ENCODE assay signal across 9 mouse cellular contexts in the genomic region with DNA sequence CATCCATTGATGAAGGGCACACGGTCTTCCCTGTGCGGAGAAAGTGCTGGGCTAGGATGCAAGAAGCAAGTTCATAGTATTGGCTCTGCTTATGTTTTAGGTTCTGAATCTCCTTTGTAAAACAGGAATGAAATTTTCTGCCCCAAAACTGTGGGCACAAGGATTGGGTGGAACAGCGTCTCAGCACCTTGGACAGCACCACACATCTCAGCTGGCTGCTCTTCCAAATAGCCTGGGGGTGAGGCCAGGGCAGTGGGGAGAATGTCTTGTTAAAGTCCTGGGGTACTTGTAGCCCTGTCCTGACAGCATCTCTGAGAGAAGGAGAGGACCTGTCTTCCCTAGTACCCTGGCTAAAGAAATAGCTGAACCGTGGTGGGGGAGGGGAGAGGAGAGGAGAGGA.
DNase-seq lines count a peak whose midpoint lies in the region; ATAC-seq and TF ChIP-seq lines count a peak whose summit lies in the region.
"Had no signal": no experiment of that assay in that cellular context is flagged by ENCODE, and none has a peak within 500 bp of the region (broad histone marks: within the 10 kb centered on the region; RNA-seq: fewer than 3 reads in every experiment).

No protein-coding gene starts in this region.

- H3K79me2 ChIP-seq in MEL (ENCODE audit: control insufficient read depth, insufficient read depth, low read length, poor library complexity), result no peaks in the 10 kb centered on the region

- 28% methylated on average over 4 of the region's 4 CpGs for WGBS in intestine, embryonic 14.5 days
- 34% methylated on average over 4 of the region's 4 CpGs for WGBS in intestine, embryonic 16.5 days

- TF ChIP-seq CTCF in MEL (IDR thresholded peaks at IDR 0.05 in 2 of 3, conservative IDR thresholded peaks at IDR 0.05 in 1 of 3; ENCODE audit: control insufficient read depth in 1 of 3, insufficient read depth in 1 of 3, low read depth in 2 of 3, low read length in 3 of 3, poor library complexity in 1 of 3, severe bottlenecking in 1 of 3), result no peak
- TF ChIP-seq CTCF in gastrocnemius, adult 2 months (IDR thresholded peaks at IDR 0.05), result no peak

- no peak overlapping the region for H3K27ac ChIP-seq in intestine, embryonic 14.5 days (ENCODE audit: low read depth)
- H3K27ac ChIP-seq in intestine, embryonic 16.5 days (ENCODE audit: low read length), result no peak overlapping the region
- no peak overlapping the region for H3K27ac ChIP-seq in MEL (ENCODE audit: control insufficient read depth, low read depth, low read length)
- H3K27ac ChIP-seq in gastrocnemius, adult 2 months, result no peak overlapping the region
- H3K27ac ChIP-seq: midbrain, embryonic 15.5 days had no signal

- H3K36me3 ChIP-seq in intestine, embryonic 14.5 days (ENCODE audit: control insufficient read depth, insufficient read depth, low read length), result no peaks in the 10 kb centered on the region
- no peaks in the 10 kb centered on the region for H3K36me3 ChIP-seq in intestine, embryonic 16.5 days (ENCODE audit: control insufficient read depth, insufficient read depth, low read length)
- H3K36me3 ChIP-seq in MEL (ENCODE audit: control insufficient read depth in 1 of 2, insufficient read depth in 2 of 2, low read length in 2 of 2), result no peaks in the 10 kb centered on the region
- H3K36me3 ChIP-seq: midbrain, embryonic 15.5 days had no signal

- no peak for TF ChIP-seq RAD21 in MEL (IDR thresholded peaks at IDR 0.05; ENCODE audit: low read depth, low read length)

- no peaks in the 10 kb centered on the region for H3K4me1 ChIP-seq in intestine, embryonic 14.5 days (replicated peaks; ENCODE audit: control insufficient read depth, insufficient read depth, low read length)
- H3K4me1 ChIP-seq in intestine, embryonic 16.5 days (ENCODE audit: control insufficient read depth, insufficient read depth, low read length), result peaks cover 8% of the 10 kb centered on the region
- H3K4me1 ChIP-seq in MEL (ENCODE audit: control insufficient read depth in 1 of 2, insufficient read depth in 2 of 2, low read length in 2 of 2), result peaks cover 2 to 4% of the 10 kb centered on the region in 2 experiments; a peak in 2 of 4 replicates

- H3K27me3 ChIP-seq in intestine, embryonic 14.5 days (replicated peaks; ENCODE audit: control insufficient read depth, insufficient read depth, low read length), result no peaks in the 10 kb centered on the region
- no peaks in the 10 kb centered on the region for H3K27me3 ChIP-seq in intestine, embryonic 16.5 days (replicated peaks; ENCODE audit: control insufficient read depth, insufficient read depth, low read length)
- peaks cover 4 to 7% of the 10 kb centered on the region in 2 experiments for H3K27me3 ChIP-seq in MEL (ENCODE audit: control insufficient read depth in 1 of 2, insufficient read depth in 2 of 2, low read length in 2 of 2)
- H3K27me3 ChIP-seq: midbrain, embryonic 15.5 days had no signal

- no peak for TF ChIP-seq POLR2A in MEL (IDR thresholded peaks at IDR 0.05; ENCODE audit: control insufficient read depth in 1 of 2, insufficient read depth in 1 of 2, low read depth in 1 of 2, low read length in 2 of 2, poor library complexity in 1 of 2)

- peak; percentile 80 for DNase-seq in intestine, embryonic 14.5 days (ENCODE audit: low spot score)
- peak; percentile 52 for DNase-seq in 416B (ENCODE audit: low read depth)
- DNase-seq in MEL (ENCODE audit: low read depth, low spot score), result peak; percentile 73
- DNase-seq in hindlimb bud, embryonic 11.5 days (ENCODE audit: extremely low spot score, low read depth, low spot score), result peak; percentile 44
- no peak for DNase-seq in cerebellum, adult 18-20 months
- DNase-seq in gastrocnemius, adult 2 months, result no peak
- no peak for DNase-seq in cerebellum, postnatal 25 days

- H3K4me2 ChIP-seq in intestine, embryonic 14.5 days (ENCODE audit: low read length), result no peak overlapping the region
- no peak overlapping the region for H3K4me2 ChIP-seq in intestine, embryonic 16.5 days (ENCODE audit: low read depth, low read length)
- H3K4me2 ChIP-seq: midbrain, embryonic 15.5 days had no signal

- no peak overlapping the region for H3K4me3 ChIP-seq in intestine, embryonic 14.5 days (ENCODE audit: low read depth, low read length)
- H3K4me3 ChIP-seq in intestine, embryonic 16.5 days (ENCODE audit: low read length), result no peak overlapping the region
- no peak overlapping the region for H3K4me3 ChIP-seq in MEL (ENCODE audit: control insufficient read depth in 1 of 2, insufficient read depth in 1 of 2, low read depth in 2 of 2, low read length in 2 of 2)
- H3K4me3 ChIP-seq in gastrocnemius, adult 2 months, result no peak overlapping the region
- H3K4me3 ChIP-seq: midbrain, embryonic 15.5 days had no signal

- H3K9me3 ChIP-seq in intestine, embryonic 14.5 days (ENCODE audit: control insufficient read depth, low read length), result no peaks in the 10 kb centered on the region
- H3K9me3 ChIP-seq in intestine, embryonic 16.5 days (ENCODE audit: control insufficient read depth, low read length), result no peaks in the 10 kb centered on the region
- H3K9me3 ChIP-seq in MEL (replicated peaks; ENCODE audit: insufficient read depth, low read length), result no peaks in the 10 kb centered on the region
- H3K9me3 ChIP-seq: midbrain, embryonic 15.5 days had no signal

- TF ChIP-seq EP300 in MEL (IDR thresholded peaks at IDR 0.05; ENCODE audit: low read depth in 1 of 2, low read length in 2 of 2), result no peak

- intact Hi-C loops in gastrocnemius, adult 2 months (cut with DNase I), result no loop called here

- H3K9ac ChIP-seq in intestine, embryonic 14.5 days (ENCODE audit: low read length), result no peak overlapping the region
- no peak overlapping the region for H3K9ac ChIP-seq in intestine, embryonic 16.5 days (ENCODE audit: low read depth, low read length)
- H3K9ac ChIP-seq in MEL (ENCODE audit: control insufficient read depth, low read depth, low read length, poor library complexity, severe bottlenecking), result no peak overlapping the region
- H3K9ac ChIP-seq: midbrain, embryonic 15.5 days had no signal

- ATAC-seq in intestine, embryonic 14.5 days (replicated peaks; ENCODE audit: low FRiP score, low TSS enrichment, low read depth), result no peak
- no peak for ATAC-seq in intestine, embryonic 16.5 days
- ATAC-seq: midbrain, embryonic 15.5 days had no signal

TF ChIP-seq in MEL, 35 proteins besides CTCF, POLR2A, EP300 and RAD21:
- TF ChIP-seq SIN3A (IDR thresholded peaks at IDR 0.05; ENCODE audit: low read length) (peak; percentile 88), MEF2A (IDR thresholded peaks at IDR 0.05; ENCODE audit: extremely low read depth, insufficient replicate concordance, low read depth, low read length, poor library complexity, severe bottlenecking) (no peak), UBTF (IDR thresholded peaks at IDR 0.05; ENCODE audit: borderline replicate concordance, insufficient read depth, low read depth, low read length) (no peak), MXI1 (IDR thresholded peaks at IDR 0.05; ENCODE audit: low read depth, low read length) (peak; percentile 57; the same call in 1 of the 2 replicates)

Comparison
In these comparisons a context has a peak if more than half of its experiments do, and no peak if none do; other contexts are left out.
1. DNase-seq: peak in intestine, embryonic 14.5 days (single experiment), 416B (single experiment), MEL (single experiment) and hindlimb bud, embryonic 11.5 days (single experiment); none in cerebellum, adult 18-20 months (0 of 2), gastrocnemius, adult 2 months (single experiment) and cerebellum, postnatal 25 days (0 of 2).